Mouse (Mus musculus): ENCODE data around the gene Smg6.

DNA sequence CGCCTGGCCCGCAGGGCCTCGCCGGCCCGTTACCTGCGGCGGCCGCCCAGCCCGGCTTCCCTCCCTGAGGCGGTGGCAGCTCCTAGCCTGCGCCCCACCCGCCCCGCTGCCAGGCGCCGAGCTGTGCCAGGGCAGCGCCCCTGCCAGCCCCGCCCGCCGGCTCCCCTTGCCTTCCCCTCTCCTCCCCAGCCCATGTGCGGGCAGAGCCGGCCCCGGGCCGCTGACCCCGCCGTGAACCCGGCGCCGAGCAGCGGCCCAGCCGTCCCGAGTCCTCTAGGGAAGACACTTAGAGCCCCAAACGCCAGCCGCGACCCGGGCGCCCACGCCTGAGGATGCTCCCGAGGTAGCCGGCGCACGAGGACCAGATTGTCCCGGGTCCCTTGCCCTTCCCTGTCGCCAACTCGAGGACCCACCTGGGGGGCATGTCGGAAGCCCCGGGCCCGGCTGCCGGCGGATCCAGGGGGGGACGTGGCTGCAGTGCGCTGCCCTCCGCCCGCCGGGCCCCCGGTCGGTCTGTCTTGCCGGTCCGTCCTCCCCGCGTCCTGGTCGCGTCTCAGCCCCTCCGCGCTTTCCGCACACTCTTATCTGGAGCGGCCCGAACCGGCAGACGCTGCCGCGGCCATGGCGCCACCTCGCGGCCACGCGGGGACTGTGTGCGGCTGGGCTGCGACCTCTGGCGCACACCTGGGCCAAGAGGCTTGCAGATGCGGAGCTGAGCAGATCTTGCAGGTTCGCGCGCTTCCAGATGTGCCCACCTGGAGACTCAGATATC, 243.2 kb downstream of the Smg6 start:
- TF ChIP-seq CTCF (IDR thresholded peaks at IDR 0.05; ENCODE audit: insufficient read depth, low read length) (peak; percentile 67), POLR2A (IDR thresholded peaks at IDR 0.05; ENCODE audit: borderline replicate concordance, extremely low read depth, low read depth, low read length) (peak; percentile 56; the same call in 1 of the 2 replicates)

Data from lung, adult 2 months (tissue).